Mouse (Mus musculus) CD4-positive, CD25-positive, alpha-beta regulatory T cell, adult 4 months (primary cell): ENCODE results near the gene Spdya. TPM values are rescaled to one million over a fixed set of nuclear protein-coding genes. Genes with fewer than 3 reads are reported as not detected.
"Not testable (repeated sequence)": the region's sequence is repeated elsewhere in the genome, so short reads cannot be mapped to it uniquely, and the experiment has no call there.

Source experiments
- ATAC-seq: one replicate; pipeline ENCODE4 v1.8.0; 2017
- polyA plus RNA-seq, 2 experiments: library from polyadenylated mRNA; unstranded; fragments of 100-300 nt; shearing (Covaris generic); gene quantifications; one replicate each; pipeline ENCODE4 v1.2.1; 2017

Gene Spdya
- polyA plus RNA-seq: 1 to 10 TPM; 1.1 to 2.2 TPM

- ATAC-seq: peak; percentile 86
These were observed at the start of gene Spdya for GRCm38 (mm10) chr17:71551757-71552451. Gene Spdya (plus strand): TSS chr17:71552061.

GRCm38 (mm10) chr17:71506832-71507231 lies 45.0 kb upstream of the Spdya start:
- no peak for ATAC-seq

DNA sequence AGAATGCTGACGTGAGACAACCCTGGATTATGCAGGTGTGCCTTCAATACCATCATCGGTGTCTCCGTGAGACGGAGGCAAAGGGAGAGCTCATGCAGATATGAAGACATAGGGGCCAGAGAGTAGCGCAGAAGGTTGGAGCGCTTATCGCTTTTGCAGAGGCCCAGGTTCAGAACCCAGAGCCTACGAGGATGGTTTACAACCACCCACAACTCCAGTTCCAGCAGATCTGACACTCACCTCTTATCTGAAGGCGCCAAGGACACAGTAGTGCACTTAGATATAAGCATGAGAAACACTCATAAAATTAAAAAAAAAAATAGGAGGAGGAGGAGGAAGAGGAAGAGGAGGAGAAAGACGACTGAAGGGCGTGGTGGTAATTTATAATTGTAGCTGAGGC lies 41.6 kb upstream of the Spdya start:
- no peak for ATAC-seq

- ATAC-seq: peak; percentile 42
These were observed 25.6 kb upstream of the Spdya start for GRCm38 (mm10) chr17:71526302-71526708.

- ATAC-seq: peak; percentile 84
These were observed 24.9 kb upstream of the Spdya start, which contains the start of gene Ndc80 for GRCm38 (mm10) chr17:71526711-71527564. Gene Ndc80 (minus strand): TSS chr17:71526857.

DNA sequence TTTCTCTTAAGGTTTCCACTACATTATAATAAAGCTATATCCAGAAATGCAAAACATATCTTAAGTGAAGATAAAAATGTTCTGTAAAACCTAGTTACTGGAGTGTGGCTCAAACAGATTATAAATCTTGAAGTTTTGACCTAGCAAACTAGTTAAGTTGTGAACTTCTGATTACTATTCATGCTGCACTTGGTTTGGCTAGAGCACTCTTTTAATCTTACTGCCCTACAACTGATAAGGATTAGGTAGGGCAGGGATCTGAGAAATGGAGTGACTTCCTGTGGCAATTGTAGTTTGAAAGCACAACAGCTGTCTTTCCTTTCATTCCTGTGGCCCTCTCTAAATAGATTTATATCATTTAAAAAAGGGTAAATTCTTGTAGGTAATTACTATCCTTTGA lies 23.8 kb upstream of the Spdya start:
- no peak for ATAC-seq

DNA sequence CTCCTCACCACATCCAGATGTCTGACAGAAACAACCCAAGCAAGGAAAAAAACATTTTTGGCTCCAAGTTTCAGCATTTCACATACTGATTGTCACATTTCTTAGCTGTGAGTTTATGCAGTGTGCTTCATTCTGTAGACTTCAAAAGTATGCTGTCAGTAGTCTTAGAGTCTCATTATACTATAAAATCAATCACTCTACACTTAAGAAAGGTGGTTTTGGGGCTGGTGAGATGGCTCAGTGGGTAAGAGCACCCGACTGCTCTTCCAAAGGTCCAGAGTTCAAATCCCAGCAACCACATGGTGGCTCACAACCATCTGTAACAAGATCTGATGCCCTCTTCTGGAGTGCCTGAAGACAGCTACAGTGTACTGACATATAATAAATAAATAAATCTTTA lies 16.3 kb upstream of the Spdya start:
- not testable (repeated sequence) for ATAC-seq

DNA sequence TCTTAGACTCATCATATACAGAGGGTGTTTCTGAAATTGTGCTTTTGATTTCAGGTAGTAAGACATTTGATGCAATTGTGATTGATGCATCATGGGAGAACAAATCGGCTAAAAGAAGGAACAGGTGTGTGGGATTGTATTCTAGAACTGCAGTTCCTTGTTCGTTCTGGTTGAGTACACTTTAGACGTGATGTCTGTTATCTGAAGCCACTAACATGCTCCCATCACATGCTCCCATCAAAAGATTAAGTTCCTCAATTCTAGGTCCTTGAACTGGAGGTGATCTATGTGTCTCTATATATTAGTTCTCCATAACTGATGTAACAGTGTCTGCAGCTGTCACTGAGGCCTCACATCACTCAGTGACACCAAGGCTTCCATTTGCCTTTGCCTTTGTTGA lies 14.7 kb upstream of the Spdya start:
- no peak for ATAC-seq

GRCm38 (mm10) chr17:71548586-71548985 lies 3.3 kb upstream of the Spdya start:
- no peak for ATAC-seq

- ATAC-seq: no peak
These were observed 511 bp upstream of the Spdya start for GRCm38 (mm10) chr17:71551350-71551749.

GRCm38 (mm10) chr17:71552901-71553300 lies 1.0 kb downstream of the Spdya start:
- ATAC-seq: no peak

GRCm38 (mm10) chr17:71561631-71562030 lies 9.8 kb downstream of the Spdya start:
- peak; percentile 64 for ATAC-seq

- ATAC-seq: no peak
These were observed 27.4 kb downstream of the Spdya start for GRCm38 (mm10) chr17:71579176-71579705.

DNA sequence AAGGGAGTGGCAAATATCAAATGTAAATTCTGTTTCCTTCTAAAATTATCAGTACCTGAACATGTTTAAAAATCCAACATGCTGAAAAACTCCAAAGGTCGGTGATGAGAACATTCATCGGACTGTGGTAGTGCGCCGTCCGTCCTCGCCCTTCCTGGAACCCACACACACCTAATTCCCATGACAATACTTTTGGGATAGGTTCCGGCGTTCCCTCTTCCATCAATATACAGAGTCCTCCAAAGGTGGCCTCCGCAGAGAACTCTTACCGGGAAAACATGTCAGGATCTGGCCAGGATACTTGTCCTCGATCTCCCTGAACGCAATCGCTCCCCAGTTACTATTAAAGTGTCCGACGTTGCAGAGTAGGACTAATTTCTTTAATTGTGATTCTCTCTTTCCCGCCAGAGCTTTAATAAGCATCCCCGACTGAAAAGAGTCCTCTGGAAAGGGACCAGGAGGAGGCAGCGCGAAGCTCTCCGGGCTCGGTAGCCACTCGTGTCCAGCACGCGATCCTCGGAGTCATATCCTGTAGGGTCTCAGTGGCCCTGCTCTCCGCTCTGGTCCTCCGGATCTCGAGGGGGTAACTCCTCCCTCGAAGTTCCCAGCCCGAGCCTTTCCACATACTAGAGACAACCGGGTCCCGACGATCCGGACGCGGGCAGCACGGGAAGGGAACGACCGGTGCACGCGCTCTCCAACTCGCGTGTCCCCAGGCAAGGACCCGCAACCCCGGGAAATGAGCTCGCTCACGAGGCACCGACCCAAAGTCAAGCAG lies 46.2 kb downstream of the Spdya start:
- ATAC-seq: peak; percentile 59

DNA sequence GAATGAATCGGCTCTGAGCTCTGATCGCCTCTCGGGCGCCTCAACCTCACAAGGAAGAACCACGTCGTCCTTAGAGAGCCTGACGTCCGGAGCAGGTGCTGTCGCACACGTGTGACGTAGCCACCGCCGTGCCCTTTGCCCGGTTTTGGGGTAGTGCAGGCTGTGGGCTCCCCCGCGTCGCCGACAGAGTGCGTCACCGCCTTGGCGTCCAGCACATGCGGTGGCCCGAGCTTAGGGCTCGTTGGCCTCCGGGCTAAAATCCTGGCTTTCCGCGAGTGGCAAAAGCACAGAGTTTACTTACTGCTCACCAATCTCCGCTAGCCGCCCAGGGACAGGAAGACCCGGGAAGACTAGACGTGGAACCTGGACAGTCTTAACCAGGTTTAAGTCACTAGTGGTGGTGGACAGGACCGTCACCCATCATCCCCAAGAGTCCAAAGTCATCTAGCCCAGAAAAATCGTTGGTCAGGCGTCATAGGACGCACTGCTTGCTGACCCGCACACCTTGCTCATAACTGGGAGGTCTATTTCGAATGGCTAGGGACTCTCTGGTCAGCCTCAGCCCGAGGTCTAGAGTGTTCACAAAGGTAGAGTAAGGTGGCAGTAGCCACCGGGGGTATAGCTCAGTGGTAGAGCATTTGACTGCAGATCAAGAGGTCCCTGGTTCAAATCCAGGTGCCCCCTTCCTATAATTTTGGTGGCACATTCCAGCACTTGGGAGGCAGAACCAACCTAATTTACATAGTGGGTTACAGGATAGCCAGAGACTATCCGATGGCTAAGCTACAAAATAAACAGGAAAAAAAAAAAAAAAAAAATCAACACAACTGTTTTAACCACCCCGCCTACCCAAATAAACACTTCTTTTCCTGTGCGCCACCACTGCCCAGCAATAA lies 47.0 kb downstream of the Spdya start:
- peak; percentile 94 for ATAC-seq

- peak; percentile 93 for ATAC-seq
These were observed 63.9 kb downstream of the Spdya start, which contains the start of gene Wdr43 for GRCm38 (mm10) chr17:71615638-71616318. Gene Wdr43 (plus strand): TSS chr17:71615895.

DNA sequence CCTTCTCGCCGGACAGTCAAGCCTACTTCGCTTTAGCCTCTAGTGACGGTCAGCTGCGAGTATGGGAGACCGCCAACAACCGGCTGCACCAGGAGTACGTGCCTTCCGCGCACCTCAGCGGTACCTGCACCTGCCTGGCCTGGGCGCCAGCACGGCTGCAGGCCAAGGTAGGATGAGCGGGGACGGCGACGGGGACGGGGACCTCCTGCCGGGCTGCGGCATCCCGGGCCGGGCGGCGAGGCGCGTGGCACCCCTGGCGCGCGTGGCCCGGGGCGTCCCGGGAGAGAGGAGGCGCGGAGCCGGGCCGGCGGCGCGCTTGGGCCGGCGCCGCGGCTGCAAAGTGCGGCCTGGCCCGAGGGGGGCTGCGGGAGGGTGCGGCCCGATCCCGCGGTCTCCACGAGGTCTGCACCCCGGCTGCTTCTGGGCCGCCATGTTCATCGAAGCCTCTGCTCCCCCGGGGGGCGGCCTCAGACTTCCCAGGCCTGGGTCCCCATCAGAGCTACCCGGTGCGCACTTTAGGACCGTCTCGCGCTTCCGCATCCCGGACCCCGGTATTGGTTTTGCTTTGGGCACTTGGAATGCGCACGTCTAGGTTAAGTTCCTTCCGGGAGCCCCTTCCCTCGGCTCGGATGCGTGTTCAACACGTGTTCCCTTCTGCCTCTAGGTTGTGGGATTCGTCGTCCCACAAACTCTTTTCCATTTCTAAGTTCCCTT lies 64.6 kb downstream of the Spdya start:
- ATAC-seq: peak; percentile 24

GRCm38 (mm10) chr17:71617033-71617362 lies 65.1 kb downstream of the Spdya start:
- ATAC-seq: no peak

DNA sequence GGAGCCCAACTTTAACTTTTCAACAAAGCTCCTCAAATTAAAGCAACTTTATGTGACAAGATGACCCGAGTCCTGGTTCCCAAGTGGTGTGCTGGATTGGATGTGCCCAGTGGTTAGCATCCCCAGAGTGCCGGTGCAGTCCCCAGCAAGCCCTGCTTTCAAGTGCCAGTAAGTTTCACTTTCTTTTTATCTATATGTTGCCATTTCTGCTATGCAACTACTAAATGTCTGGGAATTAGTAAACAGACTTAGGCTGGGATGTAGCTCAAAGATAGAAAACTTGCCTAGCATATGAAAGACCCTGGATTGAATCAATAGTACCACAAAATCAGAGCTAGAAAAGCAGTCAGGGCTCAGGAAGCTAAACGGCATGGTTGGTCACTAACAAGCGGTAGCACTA lies 66.1 kb downstream of the Spdya start:
- ATAC-seq: peak; percentile 40

DNA sequence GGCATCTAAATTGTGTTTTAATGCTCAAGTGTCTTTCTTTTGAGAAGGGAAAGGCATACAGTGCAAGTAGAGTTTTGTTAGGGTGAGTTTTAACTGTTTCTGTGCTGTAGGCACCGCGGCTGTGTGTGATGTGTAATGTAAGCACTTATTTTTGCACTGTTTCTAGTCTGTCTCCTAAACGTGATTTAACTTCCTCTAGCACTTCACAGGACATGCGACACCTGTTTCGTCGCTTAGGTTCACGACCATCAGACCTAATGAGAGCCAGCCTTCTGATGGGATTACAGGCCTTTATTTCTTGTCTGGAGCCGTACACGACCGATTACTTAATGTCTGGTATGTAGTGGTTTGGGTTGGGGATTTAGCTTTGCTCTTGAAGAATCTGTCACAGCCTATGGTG lies 79.9 kb downstream of the Spdya start:
- ATAC-seq: no peak
